Comparison of ENCODE assay signal across 27 mouse cellular contexts in genomic region chr17:86493891-86494420, GRCm38 (mm10). TPM values are rescaled to one million over a fixed set of nuclear protein-coding genes. Genes with fewer than 3 reads are reported as not detected.
DNase-seq lines count a peak whose midpoint lies in the region; ATAC-seq and TF ChIP-seq lines count a peak whose summit lies in the region.
"Had no signal": no experiment of that assay in that cellular context is flagged by ENCODE, and none has a peak within 500 bp of the region (broad histone marks: within the 10 kb centered on the region; RNA-seq: fewer than 3 reads in every experiment).

No protein-coding gene starts in this region.

- H3K27me3 ChIP-seq in hindbrain, embryonic 16.5 days (replicated peaks; ENCODE audit: control insufficient read depth, insufficient read depth, low read length) = no peaks in the 10 kb centered on the region
- H3K27me3 ChIP-seq in hindbrain, embryonic 14.5 days (ENCODE audit: control insufficient read depth, insufficient read depth, low read length) = no peaks in the 10 kb centered on the region
- H3K27me3 ChIP-seq in stomach, embryonic 15.5 days (replicated peaks) = no peaks in the 10 kb centered on the region
- H3K27me3 ChIP-seq in stomach, postnatal 0 days (ENCODE audit: control insufficient read depth, insufficient read depth, low read length) = no peaks in the 10 kb centered on the region
- H3K27me3 ChIP-seq: forebrain, embryonic 13.5 days; heart, embryonic 12.5 days; hindbrain, embryonic 12.5 days; limb, embryonic 15.5 days; midbrain, embryonic 12.5 days; neural tube, embryonic 12.5 days had no signal

- no peak overlapping the region for H3K4me2 ChIP-seq in hindbrain, embryonic 16.5 days (ENCODE audit: low read length)
- no peak overlapping the region for H3K4me2 ChIP-seq in hindbrain, embryonic 14.5 days (replicated peaks)
- H3K4me2 ChIP-seq in stomach, embryonic 15.5 days = no peak overlapping the region
- no peak overlapping the region for H3K4me2 ChIP-seq in stomach, postnatal 0 days (replicated peaks; ENCODE audit: low read depth)
- H3K4me2 ChIP-seq: forebrain, embryonic 13.5 days; heart, embryonic 12.5 days; hindbrain, embryonic 12.5 days; limb, embryonic 15.5 days; midbrain, embryonic 12.5 days; neural tube, embryonic 12.5 days had no signal

- no peak for TF ChIP-seq CTCF in stomach, postnatal 0 days (IDR thresholded peaks at IDR 0.05; ENCODE audit: low read depth)

- ATAC-seq in hindbrain, embryonic 16.5 days = no peak
- no peak for ATAC-seq in hindbrain, embryonic 14.5 days (ENCODE audit: low FRiP score)
- ATAC-seq in stomach, embryonic 15.5 days (ENCODE audit: insufficient read depth, low FRiP score, low read depth) = 0 out of 2 replicates have a peak, but pooled peaks have one; percentile 27
- ATAC-seq in stomach, postnatal 0 days (ENCODE audit: low FRiP score, low TSS enrichment) = no peak
- ATAC-seq: forebrain, embryonic 13.5 days; liver, postnatal 0 days had no signal

- TF ChIP-seq EP300 in stomach, postnatal 0 days (optimal IDR thresholded peaks at IDR 0.05) = no peak

- H3K4me1 ChIP-seq in hindbrain, embryonic 16.5 days (ENCODE audit: control insufficient read depth, insufficient read depth, low read depth, low read length) = no peaks in the 10 kb centered on the region
- no peaks in the 10 kb centered on the region for H3K4me1 ChIP-seq in hindbrain, embryonic 14.5 days (replicated peaks; ENCODE audit: control insufficient read depth, insufficient read depth, low read length)
- H3K4me1 ChIP-seq in stomach, embryonic 15.5 days = 0 out of 2 replicates have a peak, but pooled peaks cover 4% of the 10 kb centered on the region
- H3K4me1 ChIP-seq in stomach, postnatal 0 days (replicated peaks; ENCODE audit: control insufficient read depth, insufficient read depth) = no peaks in the 10 kb centered on the region
- H3K4me1 ChIP-seq: forebrain, embryonic 13.5 days; midbrain, embryonic 12.5 days; neural tube, embryonic 12.5 days had no signal

- 86% methylated on average over 8 of the region's 8 CpGs for WGBS in hindbrain, embryonic 16.5 days
- 92% methylated on average over 8 of the region's 8 CpGs for WGBS in hindbrain, embryonic 14.5 days
- 67% methylated on average over 8 of the region's 8 CpGs for WGBS in stomach, embryonic 15.5 days
- WGBS in stomach, postnatal 0 days = 65% methylated on average over 8 of the region's 8 CpGs

- no peak for DNase-seq in hindbrain, embryonic 14.5 days (ENCODE audit: low spot score)
- DNase-seq in stomach, postnatal 0 days (ENCODE audit: low spot score) = no peak
- peak; percentile 30 for DNase-seq in gonadal fat pad, adult 2 months (ENCODE audit: low read depth)
- DNase-seq in layer of hippocampus, postnatal 14 days (ENCODE audit: low spot score in 2 of 2) = no peak
- DNase-seq in MN1 (ENCODE audit: low spot score) = no peak
- DNase-seq: adrenal gland, adult 2 months; B cell, adult 2 months; cerebellum, adult 9-11 months; heart, postnatal 14 days; liver, postnatal 0 days; lung, postnatal 10 days; right cerebral cortex, adult 18-20 months; thymus, postnatal 36 days had no signal

- no peak overlapping the region for H3K27ac ChIP-seq in hindbrain, embryonic 16.5 days (ENCODE audit: low read depth, low read length)
- H3K27ac ChIP-seq in hindbrain, embryonic 14.5 days = no peak overlapping the region
- H3K27ac ChIP-seq in stomach, embryonic 15.5 days = peak overlapping the region; percentile 28
- H3K27ac ChIP-seq in stomach, postnatal 0 days (replicated peaks) = no peak overlapping the region
- H3K27ac ChIP-seq: forebrain, embryonic 13.5 days; hindbrain, embryonic 12.5 days; limb, embryonic 15.5 days; midbrain, embryonic 12.5 days; neural tube, embryonic 12.5 days had no signal

- no peaks in the 10 kb centered on the region; the same call in 1 of the 2 replicates for H3K36me3 ChIP-seq in hindbrain, embryonic 16.5 days (ENCODE audit: control insufficient read depth, insufficient read depth, low read length)
- peaks cover 5% of the 10 kb centered on the region; the same call in 1 of the 2 replicates for H3K36me3 ChIP-seq in hindbrain, embryonic 14.5 days (replicated peaks; ENCODE audit: control insufficient read depth, insufficient read depth)
- H3K36me3 ChIP-seq in stomach, embryonic 15.5 days = no peaks in the 10 kb centered on the region
- no peaks in the 10 kb centered on the region for H3K36me3 ChIP-seq in stomach, postnatal 0 days (ENCODE audit: control insufficient read depth, insufficient read depth, low read length)
- H3K36me3 ChIP-seq: hindbrain, embryonic 12.5 days; midbrain, embryonic 12.5 days had no signal

- H3K9ac ChIP-seq in hindbrain, embryonic 16.5 days (ENCODE audit: low read depth, low read length) = 0 out of 2 replicates have a peak overlapping the region, but pooled peaks have one; percentile 9
- no peak overlapping the region for H3K9ac ChIP-seq in hindbrain, embryonic 14.5 days
- H3K9ac ChIP-seq in stomach, embryonic 15.5 days = no peak overlapping the region
- no peak overlapping the region for H3K9ac ChIP-seq in stomach, postnatal 0 days (ENCODE audit: low read length)
- H3K9ac ChIP-seq: forebrain, embryonic 13.5 days; heart, embryonic 12.5 days; hindbrain, embryonic 12.5 days; limb, embryonic 15.5 days; liver, postnatal 0 days; midbrain, embryonic 12.5 days; neural tube, embryonic 12.5 days had no signal

- no peaks in the 10 kb centered on the region for H3K9me3 ChIP-seq in hindbrain, embryonic 16.5 days (ENCODE audit: control insufficient read depth, low read length)
- H3K9me3 ChIP-seq in hindbrain, embryonic 14.5 days (ENCODE audit: control insufficient read depth, low read length) = no peaks in the 10 kb centered on the region
- H3K9me3 ChIP-seq in stomach, embryonic 15.5 days = no peaks in the 10 kb centered on the region
- H3K9me3 ChIP-seq in stomach, postnatal 0 days (ENCODE audit: control insufficient read depth, low read length) = no peaks in the 10 kb centered on the region
- H3K9me3 ChIP-seq: forebrain, embryonic 13.5 days; heart, embryonic 12.5 days; hindbrain, embryonic 12.5 days; limb, embryonic 15.5 days; midbrain, embryonic 12.5 days; neural tube, embryonic 12.5 days had no signal

- no peak overlapping the region for H3K4me3 ChIP-seq in hindbrain, embryonic 16.5 days (ENCODE audit: low read length)
- H3K4me3 ChIP-seq in hindbrain, embryonic 14.5 days (replicated peaks; ENCODE audit: low read length) = no peak overlapping the region
- H3K4me3 ChIP-seq in stomach, embryonic 15.5 days (replicated peaks) = no peak overlapping the region
- no peak overlapping the region for H3K4me3 ChIP-seq in stomach, postnatal 0 days (ENCODE audit: low read depth, low read length)
- H3K4me3 ChIP-seq: erythroblast, embryonic 14.5 days; forebrain, embryonic 13.5 days; heart, embryonic 12.5 days; hindbrain, embryonic 12.5 days; limb, embryonic 15.5 days; midbrain, embryonic 12.5 days; neural tube, embryonic 12.5 days had no signal

RNA-seq across cellular contexts. Expression of gene Gm10309, which starts 11.1 kb away (rescaled TPM):
- 0.36 and 0.45 TPM in 2 replicates for polyA plus RNA-seq in hindbrain, embryonic 16.5 days (2015; fragmentation: Nextera tagmentation; extraction: Ambion mirVana)
- polyA plus RNA-seq in hindbrain, embryonic 14.5 days (2014; fragmentation: Nextera tagmentation; extraction: Ambion mirVana) = 0.20 and 0.62 TPM in 2 replicates
- 0.31 and 0.35 TPM in 2 replicates for polyA plus RNA-seq in stomach, embryonic 15.5 days (2015; fragmentation: Nextera tagmentation; extraction: Ambion mirVana)
- polyA plus RNA-seq in stomach, postnatal 0 days (2015; fragmentation: Nextera tagmentation; extraction: Ambion mirVana) = 0.07 and 0.08 TPM in 2 replicates
- 0.12 and 0.30 TPM in 2 replicates for polyA plus RNA-seq in gonadal fat pad, adult 2 months (2012; rRNA removed)
- total RNA-seq in layer of hippocampus, postnatal 14 days (2021) = not detected
- total RNA-seq: adrenal gland, adult 2 months; granulocyte monocyte progenitor cell, adult 5-6 weeks; heart, postnatal 14 days; layer of hippocampus, postnatal 10 days; megakaryocyte progenitor cell, adult 5-6 weeks had no signal
- polyA plus RNA-seq: brain, embryonic 14.5 days; cortical plate, adult 2 months had no signal
